Mouse (Mus musculus): ENCODE measurements around the gene Sema3g. TPM values are rescaled to one million over a fixed set of nuclear protein-coding genes. Genes with fewer than 3 reads are reported as not detected.

Gene Sema3g
- polyA plus RNA-seq (2021): 3.0 TPM

DNA sequence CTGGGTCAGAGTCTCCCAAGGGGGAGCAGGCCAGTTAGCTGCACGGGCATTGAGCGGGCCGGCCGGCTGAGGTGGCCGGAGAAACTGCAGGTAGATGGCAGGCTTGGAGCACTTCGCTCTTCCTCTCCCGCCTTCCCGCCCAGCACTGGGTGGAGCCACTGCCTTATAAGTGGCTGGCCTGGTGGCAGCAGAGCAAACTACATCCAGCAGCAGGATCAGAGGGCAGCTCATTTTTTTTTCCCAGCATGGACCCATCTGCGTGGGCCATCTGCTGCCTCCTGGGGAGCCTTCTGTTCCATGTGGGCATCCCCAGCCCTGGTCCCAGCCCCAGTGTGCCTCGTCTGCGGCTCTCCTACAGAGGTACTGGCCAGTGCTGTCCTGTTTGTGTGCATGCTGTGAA, at the start of gene Sema3g:
TSS of gene Sema3g (plus strand) at position 195 of the 400 bp plus-strand sequence.
- no peaks in the 10 kb centered on the region for H3K27me3 ChIP-seq
- TF ChIP-seq CTCF (IDR thresholded peaks at IDR 0.05): no peak
- ChIA-PET POLR2A (no interaction called here), CTCF (interaction anchor here (0.7 to 1.2 kb wide), 5 partner anchors 9 to 22 kb away, joined by 3 to 6 read pairs (median 3); partner anchors contain the start of gene Tnnc1)
- ATAC-seq: peak; percentile 60
- in situ Hi-C loops (cut with MboI; ENCODE audit: low pct_unique_long_range_greater_than_20kb): no loop called here
- no peak for DNase-seq (ENCODE audit: low read depth, low spot score)

DNA sequence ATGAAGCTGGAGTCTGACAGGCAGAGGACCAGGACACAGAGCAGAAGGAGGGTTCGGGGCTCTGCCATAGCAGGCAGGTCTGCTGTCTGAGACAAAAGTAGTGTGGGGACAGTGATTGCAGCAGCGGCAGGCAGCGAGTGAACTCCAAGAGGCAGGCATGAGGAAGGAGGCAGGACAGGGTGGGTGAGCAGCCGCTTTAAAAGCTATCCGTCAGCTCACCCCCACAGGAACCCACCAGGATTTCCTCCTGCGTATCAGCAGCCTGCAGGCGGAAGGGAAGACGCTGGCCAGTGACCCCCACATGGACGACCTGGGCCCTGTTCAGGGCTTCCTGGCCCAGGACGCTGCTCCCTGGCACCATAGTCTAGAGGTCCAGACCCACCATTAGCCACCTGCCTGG, 49.2 kb upstream of the Sema3g start, which contains the start of gene Stab1:
TSS of gene Stab1 (minus strand) at position 217 of the 400 bp plus-strand sequence.
- no peak for TF ChIP-seq CTCF (IDR thresholded peaks at IDR 0.05)

DNA sequence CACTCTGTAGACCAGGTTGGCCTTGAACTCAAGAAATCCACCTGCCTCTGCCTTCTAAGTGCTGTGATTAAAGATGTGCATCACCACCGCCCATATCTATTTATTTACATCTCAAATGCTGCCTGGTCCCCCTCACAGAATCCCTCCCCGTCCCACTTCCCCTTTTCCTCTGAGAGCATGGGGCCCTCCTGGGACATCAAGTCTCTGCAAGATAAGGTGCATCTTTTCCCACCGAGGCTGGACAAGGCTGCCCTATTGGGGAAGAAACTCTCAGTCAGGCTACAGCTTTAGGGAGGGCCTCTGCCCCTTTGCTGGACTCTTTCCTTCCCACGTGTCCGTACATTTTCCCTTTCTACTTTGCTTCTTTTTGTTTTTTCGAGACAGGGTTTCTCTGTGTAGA, 48.2 kb upstream of the Sema3g start:
- in situ Hi-C loops (cut with MboI; ENCODE audit: low pct_unique_long_range_greater_than_20kb): no loop called here
- ChIA-PET CTCF (no interaction called here), POLR2A (interaction anchor here (1.1 kb wide), 1 partner anchor 21 kb away, joined by 3 read pairs; no protein-coding TSS in a partner anchor)
- no peak for TF ChIP-seq CTCF (IDR thresholded peaks at IDR 0.05)
- no peaks in the 10 kb centered on the region for H3K27me3 ChIP-seq
- ATAC-seq (no peak), DNase-seq (ENCODE audit: low read depth, low spot score) (no peak)

More for the DNA sequence above, 49.2 kb upstream of the Sema3g start, which contains the start of gene Stab1:
- in situ Hi-C loops (cut with MboI; ENCODE audit: low pct_unique_long_range_greater_than_20kb): no loop called here
- no peaks in the 10 kb centered on the region for H3K27me3 ChIP-seq
- ChIA-PET POLR2A (interaction anchor here (0.9 kb wide), 1 partner anchor 37 kb away, joined by 3 read pairs; no protein-coding TSS in a partner anchor), CTCF (interaction anchor here (1.2 to 2.0 kb wide), 2 partner anchors 11 to 13 kb away, joined by 3 to 6 read pairs; no protein-coding TSS in a partner anchor)
- DNase-seq (ENCODE audit: low read depth, low spot score) (no peak), ATAC-seq (no peak)

GRCm38 (mm10) chr14:31170963-31171362, 46.7 kb upstream of the Sema3g start:
- in situ Hi-C loops (cut with MboI; ENCODE audit: low pct_unique_long_range_greater_than_20kb): no loop called here
- CTCF ChIA-PET: interaction anchor here (0.9 kb wide), 1 partner anchor 29 kb away, joined by 4 read pairs; no protein-coding TSS in a partner anchor
- H3K27me3 ChIP-seq: no peaks in the 10 kb centered on the region
- DNase-seq (ENCODE audit: low read depth, low spot score) (no peak), ATAC-seq (no peak)
- no peak for TF ChIP-seq CTCF (IDR thresholded peaks at IDR 0.05)
- POLR2A ChIA-PET: no interaction called here

- H3K27me3 ChIP-seq: no peaks in the 10 kb centered on the region
- TF ChIP-seq CTCF (IDR thresholded peaks at IDR 0.05): no peak
- DNase-seq (ENCODE audit: low read depth, low spot score): no peak
- ChIA-PET POLR2A (no interaction called here), CTCF (no interaction called here)
- no peak for ATAC-seq
- in situ Hi-C loops (cut with MboI; ENCODE audit: low pct_unique_long_range_greater_than_20kb): no loop called here
Observed at GRCm38 (mm10) chr14:31171386-31171785, 46.3 kb upstream of the Sema3g start.

- POLR2A ChIA-PET: no interaction called here
- no peak for ATAC-seq
- no peak for DNase-seq (ENCODE audit: low read depth, low spot score)
- CTCF ChIA-PET: no interaction called here
- H3K27me3 ChIP-seq: no peaks in the 10 kb centered on the region
- in situ Hi-C loops (cut with MboI; ENCODE audit: low pct_unique_long_range_greater_than_20kb): no loop called here
- no peak for TF ChIP-seq CTCF (IDR thresholded peaks at IDR 0.05)
Observed at GRCm38 (mm10) chr14:31171821-31172220, 45.8 kb upstream of the Sema3g start.

- DNase-seq (ENCODE audit: low read depth, low spot score) (no peak), ATAC-seq (no peak)
- H3K27me3 ChIP-seq: no peaks in the 10 kb centered on the region
- in situ Hi-C loops (cut with MboI; ENCODE audit: low pct_unique_long_range_greater_than_20kb): no loop called here
- no peak for TF ChIP-seq CTCF (IDR thresholded peaks at IDR 0.05)
- POLR2A ChIA-PET: interaction anchor here (1.1 to 1.4 kb wide), 2 partner anchors 15 to 18 kb away, joined by 3 read pairs; no protein-coding TSS in a partner anchor
- CTCF ChIA-PET: no interaction called here
Observed at GRCm38 (mm10) chr14:31172781-31173455, 44.7 kb upstream of the Sema3g start.

DNA sequence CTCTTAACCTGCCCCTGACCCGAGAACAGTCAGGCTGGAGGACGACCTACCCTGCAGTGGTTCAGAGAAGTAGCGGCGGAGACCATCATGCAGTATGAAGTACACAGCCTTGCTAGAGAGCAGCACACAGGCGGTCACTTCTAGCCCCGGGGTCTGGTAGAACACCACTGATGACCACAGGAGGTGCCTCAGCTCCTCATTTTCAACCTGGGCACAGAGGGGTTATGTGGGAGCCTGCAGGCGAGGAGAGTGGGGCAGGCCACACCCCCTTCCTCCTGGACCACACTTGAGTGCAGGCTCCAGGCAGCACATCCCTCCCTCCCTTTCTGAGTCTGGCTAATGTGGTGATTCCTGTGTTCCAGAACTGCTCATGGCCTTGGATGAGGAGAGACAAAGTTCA, 44.1 kb upstream of the Sema3g start:
- no peaks in the 10 kb centered on the region for H3K27me3 ChIP-seq
- in situ Hi-C loops (cut with MboI; ENCODE audit: low pct_unique_long_range_greater_than_20kb): no loop called here
- POLR2A ChIA-PET: interaction anchor here (1.1 to 1.4 kb wide), 2 partner anchors 14 to 17 kb away, joined by 3 read pairs; no protein-coding TSS in a partner anchor
- no peak for TF ChIP-seq CTCF (IDR thresholded peaks at IDR 0.05)
- no peak for DNase-seq (ENCODE audit: low read depth, low spot score)
- CTCF ChIA-PET: no interaction called here
- no peak for ATAC-seq

DNA sequence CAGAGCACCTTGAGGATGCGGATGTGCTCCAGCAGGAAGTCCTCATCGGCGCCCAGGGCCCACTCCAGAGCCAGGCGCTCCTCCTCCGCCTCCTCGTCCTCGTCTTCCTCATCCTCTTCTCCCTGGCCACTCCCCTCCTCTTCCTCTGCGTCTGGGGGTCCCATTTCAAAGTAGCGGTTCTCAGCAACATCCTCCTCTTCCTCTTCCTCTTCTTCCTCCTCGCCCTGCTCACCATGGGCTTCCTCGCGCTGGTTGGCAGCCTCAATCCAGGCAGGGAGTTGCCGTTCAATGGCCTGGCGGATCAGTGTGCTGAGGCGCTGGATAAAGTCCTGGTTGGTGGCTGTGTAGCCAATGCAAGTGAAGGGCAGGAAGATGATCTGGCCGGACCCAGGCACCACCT, 40.4 kb upstream of the Sema3g start:
- DNase-seq (ENCODE audit: low read depth, low spot score) (no peak), ATAC-seq (no peak)
- TF ChIP-seq CTCF (IDR thresholded peaks at IDR 0.05): no peak
- in situ Hi-C loops (cut with MboI; ENCODE audit: low pct_unique_long_range_greater_than_20kb): no loop called here
- ChIA-PET POLR2A (no interaction called here), CTCF (no interaction called here)
- no peaks in the 10 kb centered on the region for H3K27me3 ChIP-seq

- CTCF ChIA-PET: no interaction called here
- no peak for TF ChIP-seq CTCF (IDR thresholded peaks at IDR 0.05)
Observed at GRCm38 (mm10) chr14:31177715-31178114, 39.9 kb upstream of the Sema3g start.

GRCm38 (mm10) chr14:31179677-31180365, 37.8 kb upstream of the Sema3g start:
- POLR2A ChIA-PET: no interaction called here
- ATAC-seq: no peak
- CTCF ChIA-PET: interaction anchor here (1.9 kb wide), 1 partner anchor 13 kb away, joined by 4 read pairs; no protein-coding TSS in a partner anchor
- no peak for DNase-seq (ENCODE audit: low read depth, low spot score)
- in situ Hi-C loops (cut with MboI; ENCODE audit: low pct_unique_long_range_greater_than_20kb): no loop called here
- TF ChIP-seq CTCF (IDR thresholded peaks at IDR 0.05): no peak
- H3K27me3 ChIP-seq: no peaks in the 10 kb centered on the region

More at GRCm38 (mm10) chr14:31177715-31178114, 39.9 kb upstream of the Sema3g start:
- DNase-seq (ENCODE audit: low read depth, low spot score): no peak
- no peak for ATAC-seq
- in situ Hi-C loops (cut with MboI; ENCODE audit: low pct_unique_long_range_greater_than_20kb): no loop called here
- no peaks in the 10 kb centered on the region for H3K27me3 ChIP-seq
- POLR2A ChIA-PET: no interaction called here

All from Patski (cell line).